Mouse (Mus musculus): ENCODE measurements around the gene Gm10842. TPM values are rescaled to one million over a fixed set of nuclear protein-coding genes. Genes with fewer than 3 reads are reported as not detected.

The Gm10842 gene
- not detected in 2 replicates for polyA plus RNA-seq (2012; rRNA removed)

DNA sequence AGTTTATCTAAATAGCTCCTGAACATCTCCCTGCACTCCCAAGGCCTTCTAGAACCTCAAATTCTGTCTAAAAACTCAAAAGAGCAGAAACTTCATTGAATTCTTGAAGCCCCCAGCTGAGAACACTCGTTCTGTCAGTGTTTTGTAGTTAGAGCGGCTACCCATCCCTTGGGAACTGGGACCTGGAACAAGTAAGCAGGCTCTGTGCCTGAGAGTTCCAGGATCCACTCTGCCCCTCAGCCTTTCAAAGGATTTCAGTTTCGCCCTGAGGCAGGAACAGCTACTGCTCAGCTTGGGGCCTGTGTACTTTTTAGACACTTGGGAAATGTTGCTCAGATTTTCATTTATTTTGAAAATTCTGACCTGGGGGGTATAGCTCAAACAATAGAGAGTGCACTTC, at the start of gene Gm10842:
Gene Gm10842, plus strand, starts transcription at position 301 of the 400 bp plus-strand sequence.

DNA sequence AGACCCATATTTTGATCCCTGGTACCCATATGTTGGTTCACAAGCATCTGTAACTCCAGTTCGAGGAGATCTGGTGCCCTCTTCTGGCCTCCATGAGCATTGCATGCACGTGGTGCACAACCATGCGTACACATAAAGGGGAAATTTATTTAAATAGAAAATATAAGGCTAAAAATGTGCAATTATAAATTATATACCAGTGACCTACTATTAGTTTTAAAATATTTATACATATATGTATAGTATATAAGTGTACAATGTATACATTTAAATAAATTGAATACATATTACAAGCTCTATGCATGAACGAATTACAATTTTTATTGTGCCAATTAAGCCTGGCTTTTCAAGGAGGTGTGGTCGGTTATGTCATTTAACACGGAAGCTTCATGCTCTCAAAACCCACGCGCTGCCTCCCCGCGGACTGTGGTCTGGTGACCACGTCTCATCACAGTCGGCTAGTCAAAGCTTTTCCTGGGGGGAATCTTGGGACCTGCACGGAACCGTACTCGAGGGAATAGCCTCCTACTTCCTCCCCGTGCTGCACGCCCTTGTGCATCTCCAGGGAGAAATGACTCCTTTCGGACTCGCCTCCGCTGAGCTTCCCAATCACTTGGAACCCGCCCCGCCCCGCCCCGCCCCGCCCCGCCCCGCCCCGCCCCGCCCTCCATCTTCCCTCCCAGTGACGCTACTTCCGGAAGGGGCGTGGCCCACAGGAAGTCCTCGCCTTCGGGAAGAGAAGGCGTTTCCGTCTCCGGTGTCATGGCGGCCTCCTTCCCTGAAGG, 20.8 kb upstream of the Gm10842 start, which contains the start of gene Mettl2:
Gene Mettl2, plus strand, starts transcription at position 691 of the 785 bp plus-strand sequence.

DNA sequence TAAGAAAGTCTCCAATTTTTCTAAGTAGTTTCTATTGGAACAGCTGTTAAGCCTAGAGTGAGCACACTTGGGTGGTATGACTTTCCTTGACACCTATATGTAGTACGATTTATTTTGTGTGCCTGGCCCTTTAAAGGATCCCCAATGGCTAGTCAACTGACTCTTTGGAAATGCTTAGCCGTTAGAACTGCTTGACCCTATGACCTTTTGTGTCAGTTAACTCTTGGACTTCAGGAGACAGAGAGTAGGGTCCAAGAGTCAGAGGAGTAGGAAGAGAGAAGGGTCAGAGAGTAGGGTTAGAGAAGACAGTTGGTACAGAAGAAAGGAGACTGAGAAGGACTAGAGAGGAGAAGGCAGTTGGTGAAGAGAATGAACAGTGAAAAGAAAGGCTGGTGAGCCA, 31.8 kb downstream of the Gm10842 start, which contains the start of gene Tlk2:
Gene Tlk2, plus strand, starts transcription at position 292 of the 400 bp plus-strand sequence.

Other genes with a start within 250 kb of the Gm10842 start
- gene Efcab3, start 83.3 kb upstream of the Gm10842 start, polyA plus RNA-seq (2012; rRNA removed) = not detected in 2 replicates
- 3.3 and 4.3 TPM in 2 replicates for gene Mettl2, start 20.5 kb upstream of the Gm10842 start, polyA plus RNA-seq (2012; rRNA removed)
- gene Tlk2, start 31.9 kb downstream of the Gm10842 start, polyA plus RNA-seq (2012; rRNA removed) = 2.3 and 2.8 TPM in 2 replicates
- 7.1 and 8.3 TPM in 2 replicates for gene Mrc2, start 145.8 kb downstream of the Gm10842 start, polyA plus RNA-seq (2012; rRNA removed)

Data from stomach, adult 2 months (tissue).